Mouse (Mus musculus): ENCODE results near the gene Cela3b. TPM values are rescaled to one million over a fixed set of nuclear protein-coding genes. Genes with fewer than 3 reads are reported as not detected.

Gene Cela3b
- polyA plus RNA-seq, 1 experiment from 2014 or later = not detected

DNA sequence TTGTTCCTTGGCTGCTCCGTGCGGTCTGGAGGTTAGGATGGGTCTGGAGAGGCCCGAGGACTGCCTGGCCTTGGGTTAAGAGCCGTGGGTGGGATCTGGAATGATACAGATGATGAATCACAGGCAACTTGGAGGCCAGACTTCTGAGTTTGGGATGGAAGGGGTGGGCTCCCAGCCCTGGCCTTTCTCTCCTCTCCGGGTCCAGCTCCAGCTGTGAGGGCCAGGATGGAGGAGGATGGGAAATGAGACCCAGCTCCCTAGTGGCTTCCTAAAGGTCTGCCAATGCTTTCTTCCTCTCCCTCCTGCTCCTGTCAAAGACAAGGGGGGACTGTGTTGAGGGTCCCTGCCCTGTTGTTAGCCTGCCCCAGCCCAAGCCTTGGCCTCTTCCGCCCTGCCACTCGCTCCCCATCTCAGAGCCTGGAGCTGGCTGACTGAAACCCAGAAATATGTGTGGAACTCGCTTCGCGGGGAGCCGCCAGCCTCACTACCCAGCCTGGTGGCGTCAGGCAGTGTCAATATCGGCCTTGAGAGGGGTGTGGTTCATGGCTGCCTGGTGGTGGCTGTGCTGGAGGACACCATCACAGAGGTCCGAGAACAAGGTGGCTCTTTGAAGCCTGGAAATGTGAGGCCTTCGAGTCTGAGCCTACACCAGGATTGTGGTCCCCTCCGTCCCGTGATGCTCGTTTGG, 43.5 kb upstream of the Cela3b start:
- Histone ChIP-seq H3K4me3 (ENCODE audit: low read depth, low read length) (no peak overlapping the region), H3K27ac (ENCODE audit: low read depth, low read length) (0 out of 2 replicates have a peak overlapping the region, but pooled peaks have one; percentile 21), H3K36me3 (ENCODE audit: control insufficient read depth, insufficient read depth, low read length) (no peaks in the 10 kb centered on the region), H3K27me3 (replicated peaks; ENCODE audit: control insufficient read depth, insufficient read depth, low read length) (0 out of 2 replicates have a peak, but pooled peaks cover 2% of the 10 kb centered on the region), H3K9me3 (ENCODE audit: control insufficient read depth, low read length) (no peaks in the 10 kb centered on the region), H3K9ac (ENCODE audit: low read depth, low read length) (no peak overlapping the region), H3K4me1 (replicated peaks; ENCODE audit: control insufficient read depth, insufficient read depth, low read length) (peaks cover 67% of the 10 kb centered on the region), H3K4me2 (no peak overlapping the region)
- ATAC-seq (replicated peaks; ENCODE audit: low FRiP score) (no peak), DNase-seq (ENCODE audit: low spot score) (no peak)
- 56% methylated on average over 18 of the region's 18 CpGs for WGBS

DNA sequence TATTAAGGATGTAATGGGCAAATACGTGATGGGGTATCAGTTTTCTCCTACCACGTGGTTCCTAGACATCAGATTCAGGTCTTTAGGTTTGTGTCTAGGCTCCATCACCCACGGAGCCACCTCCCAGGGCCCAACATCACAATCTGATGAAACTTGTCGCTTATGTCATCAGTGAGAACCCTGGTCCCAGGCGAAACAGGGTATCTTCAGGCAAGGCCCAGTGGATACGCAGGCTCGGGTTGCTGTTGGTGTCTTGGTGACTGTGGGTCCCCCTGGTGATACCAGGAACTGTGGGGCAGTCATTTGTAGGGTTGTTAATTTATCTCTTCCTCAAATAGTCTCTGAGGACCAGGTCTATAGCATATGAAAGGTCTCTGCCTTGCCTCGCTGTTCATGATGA, 42.9 kb upstream of the Cela3b start:
- Histone ChIP-seq H3K9ac (ENCODE audit: low read depth, low read length) (no peak overlapping the region), H3K27ac (ENCODE audit: low read depth, low read length) (no peak overlapping the region), H3K4me3 (ENCODE audit: low read depth, low read length) (no peak overlapping the region), H3K36me3 (ENCODE audit: control insufficient read depth, insufficient read depth, low read length) (no peaks in the 10 kb centered on the region), H3K4me1 (replicated peaks; ENCODE audit: control insufficient read depth, insufficient read depth, low read length) (peaks cover 62% of the 10 kb centered on the region), H3K27me3 (replicated peaks; ENCODE audit: control insufficient read depth, insufficient read depth, low read length) (0 out of 2 replicates have a peak, but pooled peaks cover 2% of the 10 kb centered on the region), H3K4me2 (no peak overlapping the region), H3K9me3 (ENCODE audit: control insufficient read depth, low read length) (no peaks in the 10 kb centered on the region)
- WGBS = 79% methylated on average over 8 of the region's 8 CpGs
- DNase-seq (ENCODE audit: low spot score) (no peak), ATAC-seq (replicated peaks; ENCODE audit: low FRiP score) (no peak)

DNA sequence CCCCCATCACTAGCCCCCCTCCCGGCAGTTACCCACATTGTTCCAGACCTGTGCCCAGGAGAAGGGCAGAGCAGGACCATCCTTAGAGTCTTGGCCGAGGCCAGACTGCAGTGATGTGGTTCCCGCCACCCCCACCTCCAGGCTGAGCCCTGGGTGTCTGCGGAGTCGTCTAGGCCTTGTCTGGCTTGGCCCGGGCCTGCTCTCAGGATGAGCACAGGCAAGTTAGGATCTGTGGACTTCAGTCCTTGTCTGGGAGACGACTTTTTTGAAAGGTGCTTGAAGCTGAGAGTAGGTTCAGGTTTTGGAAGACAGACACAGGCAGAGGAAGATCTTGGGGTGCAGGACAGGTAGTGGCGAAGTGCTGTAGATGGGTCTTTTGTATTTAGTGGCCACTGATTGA, 41.0 kb upstream of the Cela3b start:
- Histone ChIP-seq H3K36me3 (ENCODE audit: control insufficient read depth, insufficient read depth, low read length) (no peaks in the 10 kb centered on the region), H3K4me1 (replicated peaks; ENCODE audit: control insufficient read depth, insufficient read depth, low read length) (peaks cover 50% of the 10 kb centered on the region), H3K9me3 (ENCODE audit: control insufficient read depth, low read length) (no peaks in the 10 kb centered on the region), H3K4me3 (ENCODE audit: low read depth, low read length) (no peak overlapping the region), H3K4me2 (peak overlapping the region; percentile 28; the same call in 1 of the 2 replicates), H3K27me3 (replicated peaks; ENCODE audit: control insufficient read depth, insufficient read depth, low read length) (0 out of 2 replicates have a peak, but pooled peaks cover 2% of the 10 kb centered on the region), H3K9ac (ENCODE audit: low read depth, low read length) (no peak overlapping the region), H3K27ac (ENCODE audit: low read depth, low read length) (no peak overlapping the region)
- 64% methylated on average over 8 of the region's 8 CpGs for WGBS
- ATAC-seq (replicated peaks; ENCODE audit: low FRiP score) (no peak), DNase-seq (ENCODE audit: low spot score) (no peak)

DNA sequence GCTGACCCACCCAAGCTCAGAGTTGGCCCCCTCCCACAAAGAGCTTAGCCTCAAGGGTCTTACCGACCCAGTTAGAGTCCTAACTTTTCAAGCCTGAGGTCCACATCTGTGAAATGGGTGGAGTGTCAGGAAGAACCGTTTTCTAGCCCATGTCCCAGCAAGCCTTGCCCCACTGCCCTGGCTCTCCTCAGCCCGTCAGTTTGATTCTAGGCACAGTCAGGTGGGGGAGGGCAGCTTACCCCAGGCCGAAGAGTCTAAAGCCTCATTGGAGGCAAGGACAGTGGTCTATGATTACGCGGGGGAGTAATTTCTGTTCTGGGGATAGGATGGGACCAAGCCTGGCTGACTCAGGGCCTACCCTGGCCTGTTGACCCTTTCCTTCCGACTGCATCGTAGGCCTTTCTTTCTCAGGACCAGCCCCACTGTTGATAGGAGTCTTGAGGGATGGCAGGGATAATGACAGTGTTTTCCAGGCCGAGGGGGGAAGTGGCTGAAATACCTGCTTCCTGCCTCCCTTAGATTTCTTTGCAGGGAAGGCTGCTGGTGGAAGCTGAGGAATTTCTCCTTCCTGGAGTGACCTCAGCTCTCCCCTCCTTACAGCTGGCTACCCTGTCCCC, 40.5 kb upstream of the Cela3b start:
- Histone ChIP-seq H3K4me2 (peak overlapping the region; percentile 91), H3K9ac (ENCODE audit: low read depth, low read length) (no peak overlapping the region)
- WGBS = 50% methylated on average over 9 of the region's 9 CpGs

DNA sequence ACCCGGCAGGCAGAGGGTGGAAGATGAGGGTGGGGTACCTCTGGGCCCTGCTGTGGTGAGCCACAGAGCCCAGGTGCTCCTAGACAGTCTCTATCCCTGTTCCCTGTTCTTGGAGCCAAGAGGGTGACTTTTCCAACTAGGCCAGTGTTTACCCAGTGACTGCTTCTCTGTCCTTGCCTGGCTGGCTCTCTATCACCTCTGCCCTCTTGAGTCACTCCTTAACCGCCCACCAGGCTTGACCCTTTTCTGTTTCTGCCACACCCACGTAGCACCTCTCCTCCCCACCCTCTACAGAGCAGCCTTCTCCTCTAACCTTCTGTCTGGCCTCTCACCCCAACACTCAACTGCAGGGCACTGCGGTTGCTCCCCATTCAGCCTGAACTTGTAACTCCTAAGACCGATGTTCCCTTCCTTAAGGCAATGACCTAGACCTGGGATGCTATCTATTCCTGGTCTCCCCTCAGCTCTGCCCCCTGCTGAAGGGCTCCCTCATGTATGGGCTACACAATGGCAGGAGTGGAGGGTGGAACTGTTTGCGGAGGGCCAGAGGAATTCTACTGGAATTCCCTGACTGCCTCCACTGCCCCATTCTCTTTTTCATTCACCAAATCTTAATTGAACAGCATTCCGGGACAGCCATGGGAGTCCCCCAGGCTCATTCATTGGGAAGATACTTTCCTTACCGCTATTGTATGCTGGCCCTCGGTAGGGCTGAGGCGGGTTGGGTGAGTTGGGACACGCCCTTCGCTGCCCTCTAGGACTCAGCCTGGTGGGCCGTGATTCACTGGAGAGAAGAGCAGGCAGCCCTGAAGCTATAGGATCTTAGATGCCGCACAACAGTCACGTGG, 39.7 kb upstream of the Cela3b start:
- H3K9me3 ChIP-seq (ENCODE audit: control insufficient read depth, low read length) = no peaks in the 10 kb centered on the region
- DNase-seq (ENCODE audit: low spot score) = no peak
- peak overlapping the region; percentile 91 for H3K4me2 ChIP-seq
- no peak for ATAC-seq (replicated peaks; ENCODE audit: low FRiP score)
- H3K27me3 ChIP-seq (replicated peaks; ENCODE audit: control insufficient read depth, insufficient read depth, low read length) = 0 out of 2 replicates have a peak, but pooled peaks cover 2% of the 10 kb centered on the region
- peak overlapping the region; percentile 56; the same call in 1 of the 2 replicates for H3K27ac ChIP-seq (ENCODE audit: low read depth, low read length)
- no peaks in the 10 kb centered on the region for H3K36me3 ChIP-seq (ENCODE audit: control insufficient read depth, insufficient read depth, low read length)
- WGBS = 39% methylated on average over 15 of the region's 15 CpGs
- H3K4me1 ChIP-seq (replicated peaks; ENCODE audit: control insufficient read depth, insufficient read depth, low read length) = peaks cover 37% of the 10 kb centered on the region
- peak overlapping the region; percentile 72 for H3K9ac ChIP-seq (ENCODE audit: low read depth, low read length)
- H3K4me3 ChIP-seq (ENCODE audit: low read depth, low read length) = peak overlapping the region; percentile 71

More for the DNA sequence above, 40.5 kb upstream of the Cela3b start:
- no peaks in the 10 kb centered on the region for H3K9me3 ChIP-seq (ENCODE audit: control insufficient read depth, low read length)
- ATAC-seq (replicated peaks; ENCODE audit: low FRiP score) (no peak), DNase-seq (ENCODE audit: low spot score) (no peak)
- 0 out of 2 replicates have a peak, but pooled peaks cover 2% of the 10 kb centered on the region for H3K27me3 ChIP-seq (replicated peaks; ENCODE audit: control insufficient read depth, insufficient read depth, low read length)
- H3K4me1 ChIP-seq (replicated peaks; ENCODE audit: control insufficient read depth, insufficient read depth, low read length) = peaks cover 44% of the 10 kb centered on the region
- H3K27ac ChIP-seq (ENCODE audit: low read depth, low read length) = peak overlapping the region; percentile 56; the same call in 1 of the 2 replicates
- peak overlapping the region; percentile 71 for H3K4me3 ChIP-seq (ENCODE audit: low read depth, low read length)
- no peaks in the 10 kb centered on the region for H3K36me3 ChIP-seq (ENCODE audit: control insufficient read depth, insufficient read depth, low read length)

DNA sequence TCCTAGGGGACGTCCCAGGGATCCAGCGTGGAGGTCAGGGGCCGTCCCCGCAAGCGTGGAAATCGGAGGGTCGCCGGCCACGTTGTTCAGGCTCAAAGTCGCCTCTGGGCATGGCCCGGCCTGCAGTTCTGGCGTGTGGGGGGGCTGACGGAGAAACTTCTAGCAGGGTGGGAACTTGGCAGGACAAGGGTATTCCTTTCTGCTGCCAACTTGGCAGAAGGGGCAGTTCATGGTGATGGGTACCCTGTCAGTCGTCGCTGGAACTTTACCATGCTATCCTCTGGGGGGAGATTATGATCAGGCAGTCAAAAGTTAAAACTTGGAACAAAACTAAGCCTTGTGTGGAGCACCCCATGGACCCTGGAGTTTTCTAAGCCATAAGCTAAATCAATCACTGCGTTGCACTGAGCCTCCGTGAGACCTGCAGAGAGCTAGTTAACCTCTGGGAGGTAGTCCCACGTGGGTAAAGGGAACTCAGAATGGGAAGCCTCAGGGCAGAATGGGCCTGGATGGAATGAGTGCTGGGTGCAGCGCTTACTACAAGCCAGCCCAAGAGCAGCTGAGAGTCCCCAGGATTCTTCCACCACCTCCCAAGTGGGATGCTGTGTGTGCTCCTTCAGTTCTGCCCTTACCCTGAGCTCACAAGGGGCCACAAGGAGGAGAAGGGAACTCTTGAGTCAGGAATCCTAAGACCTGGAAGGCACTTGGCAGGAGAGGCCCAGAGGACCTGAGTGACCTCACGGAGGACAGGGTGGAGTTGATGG, 38.9 kb upstream of the Cela3b start:
- Histone ChIP-seq H3K4me3 (ENCODE audit: low read depth, low read length) (peak overlapping the region; percentile 71), H3K9ac (ENCODE audit: low read depth, low read length) (peak overlapping the region; percentile 72), H3K4me1 (replicated peaks; ENCODE audit: control insufficient read depth, insufficient read depth, low read length) (peaks cover 34% of the 10 kb centered on the region), H3K4me2 (peak overlapping the region; percentile 91), H3K27ac (ENCODE audit: low read depth, low read length) (0 out of 2 replicates have a peak overlapping the region, but pooled peaks have one; percentile 23), H3K36me3 (ENCODE audit: control insufficient read depth, insufficient read depth, low read length) (no peaks in the 10 kb centered on the region), H3K9me3 (ENCODE audit: control insufficient read depth, low read length) (no peaks in the 10 kb centered on the region), H3K27me3 (replicated peaks; ENCODE audit: control insufficient read depth, insufficient read depth, low read length) (0 out of 2 replicates have a peak, but pooled peaks cover 2% of the 10 kb centered on the region)
- DNase-seq (ENCODE audit: low spot score) (no peak), ATAC-seq (replicated peaks; ENCODE audit: low FRiP score) (no peak)
- WGBS = 6% methylated on average over 20 of the region's 20 CpGs

DNA sequence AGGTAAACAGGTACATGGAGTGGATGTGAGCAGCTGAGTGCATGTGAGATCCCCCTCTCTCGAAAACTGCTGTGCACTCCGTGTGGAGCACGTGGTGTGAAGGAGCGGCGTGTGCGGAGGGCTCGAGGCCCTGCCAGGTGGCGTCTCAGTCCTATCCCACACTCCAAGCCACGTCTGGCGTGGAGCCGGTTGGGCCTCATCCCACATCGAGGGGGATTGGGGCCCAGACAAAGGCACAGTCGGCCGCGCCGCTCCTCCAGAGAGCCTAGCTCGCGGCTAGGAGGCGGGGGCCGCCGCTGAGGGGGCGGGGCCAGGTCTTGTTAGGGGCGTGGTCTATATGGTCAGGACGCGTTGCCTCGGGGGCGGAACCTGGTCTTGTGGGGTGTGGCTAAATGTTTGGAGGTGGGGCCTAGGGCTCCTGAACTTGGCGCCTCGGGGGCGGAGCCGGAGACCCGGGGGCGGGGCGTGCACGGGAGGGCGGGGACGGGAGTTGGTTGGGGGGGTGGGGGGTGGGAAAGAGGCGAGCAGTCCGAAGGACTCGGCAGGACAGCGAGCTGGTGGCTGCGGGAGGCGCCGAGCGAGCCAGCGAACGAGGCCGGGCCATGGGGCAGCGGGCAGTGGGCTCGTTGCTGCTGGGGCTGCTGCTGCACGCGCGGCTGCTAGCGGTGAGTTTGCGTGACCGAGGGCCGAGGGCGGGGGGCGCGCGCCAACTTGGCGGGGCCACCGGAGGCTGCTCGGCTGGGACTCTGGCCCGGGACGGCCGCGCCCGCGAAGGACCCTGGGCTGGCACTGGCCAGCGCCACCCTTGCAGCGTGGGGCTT, 38.1 kb upstream of the Cela3b start, which contains the start of gene Hspg2:
TSS of gene Hspg2 (plus strand) at position 510 of the 821 bp plus-strand sequence.
- Histone ChIP-seq H3K9ac (ENCODE audit: low read depth, low read length) (peak within 1 kb of the TSS; percentile 72), H3K36me3 (ENCODE audit: control insufficient read depth, insufficient read depth, low read length) (no peaks in the 10 kb centered on the region), H3K27me3 (replicated peaks; ENCODE audit: control insufficient read depth, insufficient read depth, low read length) (0 out of 2 replicates have a peak, but pooled peaks cover 2% of the 10 kb centered on the region), H3K4me1 (replicated peaks; ENCODE audit: control insufficient read depth, insufficient read depth, low read length) (peaks cover 26% of the 10 kb centered on the region), H3K4me2 (peak within 1 kb of the TSS; percentile 91), H3K4me3 (ENCODE audit: low read depth, low read length) (peak within 1 kb of the TSS; percentile 71), H3K27ac (ENCODE audit: low read depth, low read length) (peak within 1 kb of the TSS; percentile 23; the same call in 1 of the 2 replicates), H3K9me3 (ENCODE audit: control insufficient read depth, low read length) (no peaks in the 10 kb centered on the region)
- WGBS = 2% methylated on average over 69 of the region's 72 CpGs
- DNase-seq (ENCODE audit: low spot score) = peak; percentile 99
- ATAC-seq (replicated peaks; ENCODE audit: low FRiP score) = peak; percentile 88

Data from liver, embryonic 11.5 days (tissue).